Mouse (Mus musculus) E14TG2a.4 (cell line): ENCODE measurements around the gene Serpinh1.
"Not testable (repeated sequence)": the region's sequence is repeated elsewhere in the genome, so short reads cannot be mapped to it uniquely, and the experiment has no call there.

Experiments used
- H3K27me3 ChIP-seq: 2 replicates; pipeline ENCODE4 v1.6.1; 2014; ENCODE audit warnings: low read length, control low read depth; ENCODE audit not compliant: insufficient read depth
- H3K36me3 ChIP-seq: 2 replicates; pipeline ENCODE4 v1.6.1; 2014; ENCODE audit warnings: low read length, control low read depth; ENCODE audit not compliant: insufficient read depth
- H3K4me1 ChIP-seq: replicated peaks from 2 replicates; pipeline ENCODE4 v1.6.1; 2014; ENCODE audit warnings: low read depth, low read length, control low read depth
- H3K4me3 ChIP-seq: replicated peaks from 2 replicates; pipeline ENCODE4 v1.5.1; 2014; ENCODE audit warnings: mild to moderate bottlenecking, low read length
- H3K9me3 ChIP-seq: 2 replicates; pipeline ENCODE4 v1.6.1; 2014; ENCODE audit warnings: low read length, control low read depth
- CTCF ChIP-seq: conservative IDR thresholded peaks from 2 replicates; pipeline ENCODE4 v1.5.1; 2014; ENCODE audit warnings: low read length
- NANOG ChIP-seq: IDR thresholded peaks from 2 replicates; pipeline ENCODE4 v1.6.1; 2014; ENCODE audit warnings: borderline replicate concordance, low read length, mixed read lengths
- POU5F1 ChIP-seq: IDR thresholded peaks from 2 replicates; pipeline ENCODE4 v1.6.1; 2014; ENCODE audit warnings: low read length, borderline replicate concordance

The Serpinh1 gene

DNA sequence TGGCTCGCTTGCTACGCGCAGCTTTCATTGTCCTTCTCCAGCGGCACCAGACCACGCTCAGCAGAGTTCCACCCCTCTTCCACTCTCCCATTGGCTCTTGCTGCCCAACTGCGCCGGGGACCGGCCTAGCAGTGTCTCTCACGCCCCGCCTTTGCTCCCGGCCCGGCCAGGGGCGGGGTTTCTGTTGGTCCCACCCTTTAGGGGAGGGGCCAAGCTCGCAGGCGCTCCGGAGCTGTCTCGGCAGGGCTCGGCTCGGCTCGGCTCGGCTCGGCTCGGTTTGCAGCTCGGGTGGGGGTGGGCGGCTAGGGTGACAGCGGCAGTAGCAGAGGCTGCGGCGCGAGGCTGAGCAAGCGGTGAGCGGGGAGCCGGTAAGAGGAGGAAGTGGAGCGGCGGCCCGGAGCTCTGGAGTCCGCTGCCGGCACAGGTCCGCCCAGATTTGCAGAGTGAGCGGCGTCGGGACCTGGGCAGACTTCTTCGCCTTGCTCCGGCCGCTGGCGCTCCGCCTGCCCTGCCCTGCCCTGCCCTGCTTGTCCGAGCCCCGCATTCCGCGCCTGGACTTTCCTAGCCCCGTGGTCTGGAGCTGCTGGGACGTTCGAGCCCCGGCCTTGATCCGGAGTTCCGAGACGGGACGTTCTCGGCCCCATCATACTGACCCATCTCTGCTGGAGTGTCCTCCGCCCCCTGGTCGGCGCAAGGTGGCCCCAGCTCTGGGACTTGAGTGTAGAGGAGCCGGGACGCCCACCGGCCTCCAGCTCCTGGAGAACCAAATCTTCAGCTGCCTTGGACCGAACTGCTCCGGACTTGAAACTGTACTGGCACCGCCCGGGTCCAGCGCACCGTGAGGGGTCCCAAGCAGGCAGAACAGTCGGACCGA, 28.4 kb upstream of the Serpinh1 start, which contains the start of gene Gdpd5:
TSS of gene Gdpd5 (plus strand) at position 201 of the 874 bp plus-strand sequence.
- peak within 1 kb of the TSS; percentile 81 for H3K4me3 ChIP-seq
- peaks cover 31% of the 10 kb centered on the region for H3K4me1 ChIP-seq
- no peaks in the 10 kb centered on the region for H3K36me3 ChIP-seq
- TF ChIP-seq CTCF (no peak), NANOG (no peak), POU5F1 (no peak)
- H3K27me3 ChIP-seq, result peaks cover 92% of the 10 kb centered on the region
- peaks cover 3% of the 10 kb centered on the region for H3K9me3 ChIP-seq

DNA sequence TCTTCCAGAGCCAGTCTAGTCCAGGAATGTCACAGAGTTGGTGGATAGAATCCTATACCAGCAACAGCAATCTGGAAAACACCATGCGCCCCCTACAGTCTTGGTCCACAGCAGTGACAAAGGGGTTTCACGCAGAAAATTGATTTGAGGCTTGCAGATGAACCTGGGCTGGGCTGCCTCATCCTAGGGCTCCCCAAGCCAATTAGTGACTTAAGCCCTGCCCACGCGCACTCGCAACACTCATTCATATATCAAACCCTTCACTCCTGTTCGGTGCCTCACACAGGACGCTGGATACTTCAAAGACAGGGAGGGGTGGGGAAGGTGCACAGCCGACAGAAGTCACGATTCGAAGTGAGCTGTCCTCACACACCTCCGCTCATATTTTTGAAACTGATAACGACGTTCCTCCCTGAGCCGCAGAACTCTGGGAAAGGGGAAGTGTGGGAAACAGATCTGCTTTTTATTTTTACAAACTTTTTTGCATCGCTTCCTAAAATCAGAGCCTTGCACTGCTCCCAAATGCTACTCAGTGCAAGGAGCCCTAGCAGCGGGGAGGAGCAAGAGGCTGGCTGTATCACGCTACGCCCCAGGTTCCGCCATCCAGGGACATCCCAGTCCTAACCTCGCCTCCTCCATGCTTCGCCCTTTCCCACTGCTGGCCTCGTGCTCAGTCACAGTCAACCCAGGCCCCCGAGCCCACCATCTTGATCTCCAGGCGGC, 27.6 kb upstream of the Serpinh1 start:
- Histone ChIP-seq H3K9me3 (peaks cover 3% of the 10 kb centered on the region), H3K27me3 (peaks cover 88% of the 10 kb centered on the region), H3K4me3 (peak overlapping the region; percentile 81), H3K4me1 (peaks cover 31% of the 10 kb centered on the region), H3K36me3 (no peaks in the 10 kb centered on the region)
- no peak for TF ChIP-seq POU5F1
- TF ChIP-seq NANOG, result no peak
- peak; percentile 37 for TF ChIP-seq CTCF

DNA sequence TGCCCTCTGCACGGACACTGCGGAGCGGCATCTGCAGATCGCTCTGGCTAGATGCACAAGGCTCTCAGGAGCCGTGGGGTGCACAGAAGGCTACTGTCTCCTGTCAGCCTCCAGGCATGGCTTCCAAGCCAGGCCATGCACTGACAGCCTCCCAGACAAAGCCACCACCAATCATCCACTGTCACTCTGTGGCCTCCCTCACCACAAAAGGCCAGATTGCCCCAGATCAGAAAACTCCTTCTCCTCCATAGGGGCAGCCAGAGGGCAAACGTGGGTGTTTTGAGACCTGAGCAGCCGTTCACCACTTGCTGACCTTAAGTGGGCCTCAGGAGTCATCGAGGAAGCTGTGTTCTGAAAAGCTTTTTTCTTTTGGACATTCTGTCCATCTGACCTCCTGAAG, 25.8 kb upstream of the Serpinh1 start:
- Histone ChIP-seq H3K27me3 (peaks cover 70% of the 10 kb centered on the region), H3K36me3 (no peaks in the 10 kb centered on the region), H3K9me3 (peaks cover 3% of the 10 kb centered on the region), H3K4me3 (no peak overlapping the region), H3K4me1 (peaks cover 31% of the 10 kb centered on the region)
- TF ChIP-seq NANOG (no peak), POU5F1 (no peak), CTCF (no peak)

DNA sequence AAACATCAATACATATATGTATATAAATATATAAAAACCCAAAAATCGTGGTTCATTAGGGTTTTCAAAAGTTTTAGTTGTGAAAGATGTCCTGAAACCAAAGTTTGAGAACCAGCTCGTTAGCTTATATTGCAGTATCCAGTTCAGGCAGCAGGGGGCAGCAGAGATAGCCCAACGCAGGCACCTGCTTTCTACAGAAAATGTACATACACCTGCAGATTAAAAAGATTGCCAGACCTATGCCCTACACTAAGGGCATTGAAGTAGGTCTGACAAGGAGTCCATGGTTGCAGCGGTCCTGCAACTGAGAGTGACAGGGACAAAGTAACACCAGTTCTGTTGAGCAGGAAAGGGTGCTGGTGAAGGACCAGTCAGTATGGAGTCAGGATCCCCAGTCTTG, 22.4 kb upstream of the Serpinh1 start:
- Histone ChIP-seq H3K36me3 (no peaks in the 10 kb centered on the region), H3K4me3 (no peak overlapping the region), H3K27me3 (peaks cover 60% of the 10 kb centered on the region)

DNA sequence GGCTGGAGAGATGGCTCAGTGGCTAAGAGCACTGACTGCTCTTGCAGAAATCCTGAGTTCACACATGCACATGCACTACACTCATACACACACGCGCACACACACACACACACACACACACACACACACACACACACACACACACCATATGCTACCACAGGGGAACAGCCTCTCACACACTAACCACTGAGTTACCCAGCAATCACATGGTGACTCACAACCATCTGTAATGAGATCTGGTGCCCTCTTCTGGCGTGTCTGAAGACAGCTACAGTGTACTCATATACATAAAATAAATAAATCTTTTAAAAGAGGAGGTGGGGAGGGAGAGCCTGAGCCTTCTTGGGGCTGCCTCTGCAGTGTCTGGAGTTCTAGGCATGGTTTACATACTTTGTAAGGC, 21.3 kb upstream of the Serpinh1 start:
- H3K27me3 ChIP-seq, result peaks cover 56% of the 10 kb centered on the region
- H3K36me3 ChIP-seq, H3K4me3 ChIP-seq, H3K4me1 ChIP-seq, H3K9me3 ChIP-seq: not testable (repeated sequence)

More for the DNA sequence above, 22.4 kb upstream of the Serpinh1 start:
- Histone ChIP-seq H3K9me3 (peaks cover 3% of the 10 kb centered on the region; the same call in 1 of the 2 replicates), H3K4me1 (peaks cover 7% of the 10 kb centered on the region)
- no peak for TF ChIP-seq NANOG
- no peak for TF ChIP-seq POU5F1
- TF ChIP-seq CTCF, result peak; percentile 67

DNA sequence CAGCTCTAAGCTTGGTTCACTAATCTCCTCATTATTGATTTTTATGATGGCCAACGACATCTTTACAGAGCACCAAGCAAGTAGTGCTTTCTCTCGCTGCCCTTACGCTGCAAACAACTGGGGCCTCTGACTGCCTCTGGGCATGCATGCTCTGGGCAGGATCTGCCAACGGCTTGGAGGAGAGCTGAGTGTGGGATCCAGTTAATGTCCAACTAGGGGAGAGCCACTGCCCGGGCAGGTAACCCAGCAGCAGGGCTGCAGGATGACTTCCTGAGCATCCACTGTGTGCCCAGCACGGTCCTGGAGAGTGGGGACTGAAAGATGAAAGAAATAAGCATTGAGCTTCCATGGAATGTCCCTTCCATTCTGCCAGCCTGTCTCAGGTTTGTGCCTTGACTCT, 13.7 kb upstream of the Serpinh1 start:
- TF ChIP-seq NANOG (no peak), POU5F1 (no peak), CTCF (no peak)
- Histone ChIP-seq H3K27me3 (peaks cover 64% of the 10 kb centered on the region), H3K4me3 (no peak overlapping the region), H3K9me3 (no peaks in the 10 kb centered on the region), H3K36me3 (no peaks in the 10 kb centered on the region), H3K4me1 (peaks cover 3% of the 10 kb centered on the region; the same call in 1 of the 2 replicates)

DNA sequence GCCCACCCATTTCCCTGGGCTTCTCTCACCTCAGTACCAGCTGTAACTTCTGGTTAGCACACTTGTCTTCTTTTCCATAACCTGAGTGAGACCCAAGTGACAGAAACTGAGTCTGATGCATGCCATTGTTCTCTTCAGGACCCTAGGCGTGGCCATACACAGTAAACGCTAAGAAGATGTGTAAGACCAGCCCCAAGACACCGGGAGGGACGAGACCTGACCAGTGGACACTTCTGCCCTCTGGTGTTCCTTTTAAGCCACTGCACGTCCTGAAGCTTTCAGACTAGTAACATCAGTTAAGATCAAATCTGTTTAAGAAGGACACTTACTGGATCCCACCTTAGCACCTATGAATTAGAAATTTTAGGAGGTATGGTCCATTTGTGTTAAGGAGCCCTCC, 12.0 kb upstream of the Serpinh1 start:
- H3K4me3 ChIP-seq, result no peak overlapping the region
- no peak for TF ChIP-seq NANOG
- no peak for TF ChIP-seq POU5F1
- peak; percentile 84 for TF ChIP-seq CTCF
- H3K27me3 ChIP-seq, result peaks cover 49% of the 10 kb centered on the region
- H3K4me1 ChIP-seq, result peaks cover 14% of the 10 kb centered on the region
- no peaks in the 10 kb centered on the region for H3K9me3 ChIP-seq
- no peaks in the 10 kb centered on the region for H3K36me3 ChIP-seq

DNA sequence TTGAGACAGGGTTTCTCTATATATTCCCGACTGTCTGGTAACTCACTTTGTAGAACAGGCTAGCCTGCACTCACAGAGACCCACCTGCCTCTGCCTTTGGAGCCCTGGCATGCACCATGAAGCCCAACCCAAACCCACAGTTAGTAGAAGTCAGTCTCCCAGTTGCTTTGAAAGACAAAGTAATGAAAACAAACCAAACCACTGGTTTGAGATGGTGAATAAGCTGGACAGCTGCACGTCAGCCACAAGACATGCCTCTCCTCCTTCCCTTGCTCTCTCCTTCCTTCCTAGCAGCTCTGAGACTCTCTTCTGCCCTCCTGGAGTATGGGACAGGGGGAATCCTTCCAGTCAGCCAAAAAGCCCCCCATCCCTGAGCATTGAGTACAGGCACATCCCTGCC, 9.1 kb upstream of the Serpinh1 start:
- Histone ChIP-seq H3K27me3 (peaks cover 26% of the 10 kb centered on the region), H3K36me3 (no peaks in the 10 kb centered on the region), H3K9me3 (no peaks in the 10 kb centered on the region), H3K4me1 (peaks cover 25% of the 10 kb centered on the region), H3K4me3 (no peak overlapping the region)
- TF ChIP-seq CTCF, result no peak
- no peak for TF ChIP-seq POU5F1
- TF ChIP-seq NANOG, result no peak
